Mouse (Mus musculus) testis, adult 2 months (tissue): ENCODE measurements around the gene Sacs. TPM values are rescaled to one million over a fixed set of nuclear protein-coding genes. Genes with fewer than 3 reads are reported as not detected.

Experiments
- H3K27ac ChIP-seq: fragments of 200-500 bp; 2 replicates; pipeline ENCODE4 v1.5.1; 2012; ENCODE audit warnings: low read depth, low read length; ENCODE audit not compliant: control insufficient read depth, insufficient read depth
- H3K27me3 ChIP-seq: fragments of 200-500 bp; 2 replicates; pipeline ENCODE4 v1.6.1; 2012; ENCODE audit warnings: mild to moderate bottlenecking, low read length, moderate library complexity; ENCODE audit not compliant: control insufficient read depth, insufficient read depth
- H3K36me3 ChIP-seq: fragments of 200-500 bp; 2 replicates; pipeline ENCODE4 v1.6.1; 2012; ENCODE audit warnings: mild to moderate bottlenecking, low read length; ENCODE audit not compliant: control insufficient read depth, insufficient read depth
- H3K4me1 ChIP-seq: fragments of 200-500 bp; 2 replicates; pipeline ENCODE4 v1.6.1; 2012; ENCODE audit warnings: low read length; ENCODE audit not compliant: control insufficient read depth, insufficient read depth
- H3K4me3 ChIP-seq: fragments of 200-500 bp; 2 replicates; pipeline ENCODE4 v1.5.1; 2012; ENCODE audit warnings: low read depth, mild to moderate bottlenecking, low read length, moderate library complexity, mixed read lengths; ENCODE audit not compliant: control insufficient read depth
- CTCF ChIP-seq: fragments of 200-500 bp; IDR thresholded peaks from 2 replicates; pipeline ENCODE4 v1.5.1; 2012; ENCODE audit warnings: low read depth, mild to moderate bottlenecking, inconsistent platforms, low read length, moderate library complexity; ENCODE audit not compliant: control insufficient read depth, insufficient read depth, insufficient replicate concordance
- POLR2A ChIP-seq: fragments of 200-500 bp; IDR thresholded peaks from 2 replicates; pipeline ENCODE4 v1.6.1; 2012; ENCODE audit warnings: low read depth, mild to moderate bottlenecking, inconsistent platforms, low read length, moderate library complexity; ENCODE audit not compliant: control insufficient read depth
- polyA plus RNA-seq: library from polyadenylated mRNA; depleted of rRNA; stranded (reverse); fragments of >200 nt; gene quantifications from 2 replicates; pipeline ENCODE4 v1.2.3, GENCODE M21; 2012

The Sacs gene
- polyA plus RNA-seq, 1 experiment: 1.3 TPM

DNA sequence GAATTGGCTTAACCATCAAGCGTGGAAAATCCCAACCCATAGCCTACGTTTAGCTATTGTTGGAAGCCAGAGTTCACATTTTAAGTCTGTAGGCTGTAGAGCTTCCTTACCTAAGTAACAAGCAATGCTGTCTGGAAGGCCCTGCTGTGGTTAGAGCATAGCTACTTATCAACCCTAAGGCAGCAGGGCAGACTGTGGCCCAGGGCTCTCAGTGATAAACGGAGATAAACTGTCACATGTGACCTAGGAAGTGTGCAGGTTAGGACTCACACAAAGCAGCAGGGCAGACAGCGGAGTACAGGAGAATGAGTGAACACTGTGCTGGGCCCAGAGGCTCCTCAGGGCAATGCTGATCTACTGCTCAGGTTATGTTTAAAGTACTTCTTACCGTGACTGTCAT is 91.5 kb downstream of the Sacs start:
- Histone ChIP-seq H3K27me3 (no peaks in the 10 kb centered on the region), H3K27ac (no peak overlapping the region), H3K36me3 (no peaks in the 10 kb centered on the region), H3K4me1 (no peaks in the 10 kb centered on the region), H3K4me3 (no peak overlapping the region)
- TF ChIP-seq POLR2A: no peak
- no peak for TF ChIP-seq CTCF

DNA sequence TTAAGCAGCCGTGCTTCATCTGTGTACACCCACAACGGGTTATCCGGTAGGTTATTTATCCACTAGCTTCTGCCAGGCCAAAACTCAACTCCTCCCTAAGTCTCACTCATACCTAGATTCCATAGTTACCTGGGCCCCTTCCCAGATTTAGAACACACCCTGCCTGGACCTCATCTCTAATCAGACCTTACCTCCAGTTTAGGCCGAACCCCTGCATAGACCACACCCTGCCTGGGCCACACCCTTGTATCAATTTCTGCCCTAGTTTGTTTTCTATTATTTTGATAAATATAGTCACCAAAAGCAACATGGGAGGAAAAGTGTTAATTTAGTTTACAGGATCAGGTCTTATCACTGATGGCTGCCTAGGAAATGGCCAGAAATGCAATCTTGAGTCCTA is 91.9 kb downstream of the Sacs start:
- TF ChIP-seq CTCF: no peak
- TF ChIP-seq POLR2A: no peak
- H3K27me3 ChIP-seq: no peaks in the 10 kb centered on the region
- no peaks in the 10 kb centered on the region for H3K36me3 ChIP-seq
- no peaks in the 10 kb centered on the region for H3K4me1 ChIP-seq
- no peak overlapping the region for H3K4me3 ChIP-seq
- H3K27ac ChIP-seq: no peak overlapping the region

DNA sequence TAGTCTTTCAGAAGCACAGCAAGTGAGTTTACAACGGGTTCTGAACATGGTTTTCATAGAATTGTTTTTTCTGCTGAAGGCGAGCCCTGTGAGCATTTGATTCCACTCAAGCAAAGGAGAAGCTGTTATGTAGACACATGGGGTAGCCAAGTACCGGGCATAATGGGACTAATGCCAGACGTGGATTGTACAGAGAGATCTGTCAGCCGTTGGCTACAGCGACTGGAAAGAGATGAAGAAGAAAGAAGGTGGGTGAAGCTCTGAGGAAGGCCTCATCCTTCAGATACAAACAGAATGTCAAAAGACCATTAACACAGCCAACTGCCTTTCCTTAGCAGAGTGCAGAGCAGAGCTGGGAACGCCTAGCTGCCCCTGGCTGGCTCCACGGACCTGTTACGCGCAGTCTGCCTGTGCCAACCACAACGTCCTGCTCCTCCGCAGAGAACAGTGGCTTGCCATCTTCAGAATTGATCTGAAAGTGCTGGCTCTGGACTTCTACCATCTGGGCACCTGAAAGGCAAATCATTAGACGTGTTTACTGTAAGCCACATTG is 93.8 kb downstream of the Sacs start:
- Histone ChIP-seq H3K27me3 (no peaks in the 10 kb centered on the region), H3K4me3 (no peak overlapping the region), H3K36me3 (no peaks in the 10 kb centered on the region), H3K4me1 (no peaks in the 10 kb centered on the region), H3K27ac (no peak overlapping the region)
- TF ChIP-seq CTCF: no peak
- TF ChIP-seq POLR2A: no peak

DNA sequence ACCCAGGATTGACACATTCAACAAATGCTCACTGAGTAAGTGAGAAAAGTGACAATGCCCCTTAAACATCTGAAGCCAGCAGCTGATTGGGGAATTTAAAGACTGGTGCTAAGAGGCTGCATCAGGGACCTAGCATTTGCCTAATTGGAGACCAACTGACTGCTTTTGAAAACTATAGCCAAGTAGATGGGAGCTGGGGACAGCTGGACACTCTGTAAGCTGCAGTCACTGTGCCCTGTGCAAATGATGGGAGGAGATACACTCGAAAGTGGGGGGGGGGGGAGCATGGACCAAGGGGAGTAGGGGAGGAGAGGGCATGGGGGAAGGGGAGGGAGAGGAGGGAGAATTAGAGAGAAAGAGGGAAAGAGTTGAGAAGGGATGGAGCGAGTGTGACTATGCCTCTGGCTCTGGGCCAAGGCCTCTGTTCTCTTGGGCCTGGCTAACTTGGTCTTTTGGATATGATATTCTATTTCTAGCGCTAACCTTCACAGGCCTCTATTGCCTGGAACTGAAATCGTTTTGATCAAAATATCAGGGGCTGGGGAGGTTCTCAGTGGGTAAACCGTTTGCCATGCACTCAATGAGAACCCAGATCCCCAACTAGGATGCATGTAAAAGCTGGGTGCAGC is 97.7 kb downstream of the Sacs start:
- Histone ChIP-seq H3K27ac (no peak overlapping the region), H3K27me3 (no peaks in the 10 kb centered on the region), H3K4me3 (no peak overlapping the region), H3K36me3 (no peaks in the 10 kb centered on the region), H3K4me1 (no peaks in the 10 kb centered on the region)
- TF ChIP-seq POLR2A (no peak), CTCF (no peak)

DNA sequence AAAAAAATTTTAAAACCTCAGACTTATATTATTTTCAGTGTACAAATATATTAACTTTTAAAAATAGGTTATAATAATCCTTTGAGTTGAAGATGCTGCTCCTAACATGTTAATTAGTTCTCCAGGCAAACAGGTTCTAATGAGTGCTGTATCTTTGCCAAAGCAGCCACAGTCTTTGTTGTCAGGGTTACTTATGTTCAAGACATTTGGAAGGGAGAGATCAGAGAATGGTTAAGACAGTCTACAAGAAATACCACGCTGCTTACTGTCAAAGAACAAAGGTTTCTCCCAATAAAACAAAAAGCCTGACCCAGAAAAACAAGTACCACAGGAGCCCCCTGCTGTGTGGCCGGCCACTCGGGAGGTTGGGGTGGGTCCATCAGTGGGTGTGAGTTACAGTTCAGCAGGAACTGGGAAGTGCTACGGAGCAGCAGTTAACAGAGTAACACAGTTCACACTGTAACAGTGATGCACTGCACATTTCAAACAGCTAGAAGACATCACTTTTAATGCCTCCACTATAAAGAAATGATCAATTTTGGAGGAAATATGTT is 98.9 kb downstream of the Sacs start:
- Histone ChIP-seq H3K36me3 (no peaks in the 10 kb centered on the region), H3K27ac (no peak overlapping the region), H3K4me1 (no peaks in the 10 kb centered on the region), H3K27me3 (no peaks in the 10 kb centered on the region), H3K4me3 (no peak overlapping the region)
- TF ChIP-seq POLR2A (no peak), CTCF (no peak)

DNA sequence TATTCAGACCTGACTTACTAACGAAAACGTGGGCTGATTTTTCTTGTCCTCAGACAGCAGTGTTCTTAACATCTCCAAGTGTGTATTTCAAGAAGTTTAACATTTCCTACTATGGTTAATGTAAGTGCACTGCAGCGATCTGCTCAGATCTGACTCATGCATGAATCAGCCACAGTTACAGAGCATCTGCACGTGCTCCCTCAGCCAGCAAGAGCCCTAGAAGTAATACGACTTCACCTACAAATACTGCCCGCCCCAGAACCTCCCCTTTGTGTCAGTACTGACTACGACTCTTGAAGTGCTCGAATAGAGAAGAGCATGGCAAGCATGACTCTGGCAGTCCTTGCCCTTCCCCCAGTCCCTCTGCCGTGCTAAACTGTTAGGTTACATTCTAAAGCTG is 100.5 kb downstream of the Sacs start:
- Histone ChIP-seq H3K27me3 (no peaks in the 10 kb centered on the region), H3K4me3 (no peak overlapping the region), H3K27ac (no peak overlapping the region), H3K36me3 (no peaks in the 10 kb centered on the region), H3K4me1 (no peaks in the 10 kb centered on the region)
- TF ChIP-seq CTCF (no peak), POLR2A (no peak)

DNA sequence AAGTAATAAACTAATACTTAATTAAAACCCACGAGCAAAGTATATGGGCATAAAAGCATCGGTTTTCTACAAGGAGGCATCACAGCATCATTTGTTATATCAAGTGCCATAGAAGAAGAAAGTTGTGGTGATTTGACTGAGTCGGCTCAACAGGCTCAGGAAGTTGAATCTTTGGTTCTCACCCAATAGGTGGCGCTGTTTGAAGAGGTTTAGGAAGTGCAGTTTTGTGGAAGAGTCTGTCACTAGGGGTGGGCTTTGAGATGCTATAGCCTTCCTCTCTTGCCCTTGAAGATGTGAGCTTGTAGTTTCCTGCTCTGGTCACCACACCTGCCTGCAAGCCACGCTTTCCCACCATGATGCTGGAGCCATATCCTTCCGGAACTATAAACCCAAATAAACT is 104.4 kb downstream of the Sacs start:
- no peak overlapping the region for H3K4me3 ChIP-seq
- no peaks in the 10 kb centered on the region for H3K36me3 ChIP-seq
- H3K27me3 ChIP-seq: no peaks in the 10 kb centered on the region
- no peaks in the 10 kb centered on the region for H3K4me1 ChIP-seq
- no peak overlapping the region for H3K27ac ChIP-seq
- TF ChIP-seq CTCF (0 out of 2 replicates have a peak, but pooled peaks have one; percentile 6), POLR2A (no peak)

DNA sequence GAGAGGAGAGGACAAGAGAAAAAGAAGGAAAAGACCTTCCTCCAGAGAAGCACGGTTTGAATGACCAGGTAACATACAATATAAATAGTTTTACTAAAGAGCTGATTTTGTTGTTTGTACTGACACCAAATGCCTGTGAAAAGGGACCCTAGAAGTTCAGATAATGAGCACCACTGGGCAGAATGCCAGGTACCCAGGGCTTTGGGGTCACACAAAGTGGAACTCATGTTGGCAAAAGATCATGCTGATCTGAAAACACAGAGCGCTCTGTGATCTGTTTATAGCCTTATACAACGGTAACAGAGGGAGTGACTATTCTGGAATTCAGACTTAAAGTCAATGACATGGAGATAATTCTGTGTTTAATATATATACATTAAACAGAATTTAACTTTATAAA is 108.2 kb downstream of the Sacs start:
- no peaks in the 10 kb centered on the region for H3K4me1 ChIP-seq
- H3K27ac ChIP-seq: no peak overlapping the region
- H3K27me3 ChIP-seq: no peaks in the 10 kb centered on the region
- no peak overlapping the region for H3K4me3 ChIP-seq
- no peaks in the 10 kb centered on the region for H3K36me3 ChIP-seq
- TF ChIP-seq CTCF (no peak), POLR2A (no peak)
